Mouse (Mus musculus): ENCODE measurements around the gene Olfr896-ps1. TPM values are rescaled to one million over a fixed set of nuclear protein-coding genes. Genes with fewer than 3 reads are reported as not detected.

Gene Olfr896-ps1
- not detected for total RNA-seq (2021)

DNA sequence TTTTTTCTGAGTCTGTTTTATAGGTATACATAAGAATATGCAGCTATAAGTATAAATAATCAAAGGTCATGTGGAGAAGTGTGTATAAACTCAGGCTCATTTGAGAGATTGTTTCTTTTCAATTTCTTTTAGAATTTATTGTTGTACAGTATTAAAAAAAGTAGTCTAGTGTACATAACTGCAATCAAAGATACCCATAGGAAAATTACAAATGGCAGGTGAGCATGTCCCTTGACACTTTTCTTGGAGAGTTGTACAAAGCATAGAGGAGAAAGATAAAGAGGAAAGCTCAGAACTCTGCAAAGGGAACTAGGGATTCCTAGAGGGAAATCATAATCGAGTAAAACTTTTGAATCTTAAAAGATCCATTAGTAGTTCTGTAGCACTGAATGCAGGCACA is at the start of gene Olfr896-ps1:
Gene Olfr896-ps1, plus strand, starts transcription at position 301 of the 400 bp plus-strand sequence.
- DNase-seq, result no peak

DNA sequence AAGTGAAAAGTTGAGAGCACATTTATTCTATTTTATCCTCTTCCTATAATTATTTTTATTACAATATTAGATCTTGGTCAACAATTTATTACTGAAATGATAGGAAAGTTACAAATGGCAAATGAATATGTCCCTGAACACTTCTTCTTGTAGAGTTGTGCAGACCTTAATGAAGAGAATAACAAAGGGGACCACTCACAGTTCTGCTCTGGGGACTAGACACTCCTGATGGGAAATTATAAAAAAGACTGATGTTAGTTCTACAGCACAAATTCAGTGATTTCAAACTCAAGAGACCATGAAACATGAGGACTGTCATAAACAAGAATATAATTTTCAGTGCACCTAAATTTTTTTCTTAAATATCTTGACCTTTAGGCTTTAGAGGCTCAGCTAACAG is 38.4 kb upstream of the Olfr896-ps1 start, which contains the start of gene Olfr143:
Gene Olfr143, plus strand, starts transcription at position 301 of the 400 bp plus-strand sequence.
- DNase-seq, result no peak

DNA sequence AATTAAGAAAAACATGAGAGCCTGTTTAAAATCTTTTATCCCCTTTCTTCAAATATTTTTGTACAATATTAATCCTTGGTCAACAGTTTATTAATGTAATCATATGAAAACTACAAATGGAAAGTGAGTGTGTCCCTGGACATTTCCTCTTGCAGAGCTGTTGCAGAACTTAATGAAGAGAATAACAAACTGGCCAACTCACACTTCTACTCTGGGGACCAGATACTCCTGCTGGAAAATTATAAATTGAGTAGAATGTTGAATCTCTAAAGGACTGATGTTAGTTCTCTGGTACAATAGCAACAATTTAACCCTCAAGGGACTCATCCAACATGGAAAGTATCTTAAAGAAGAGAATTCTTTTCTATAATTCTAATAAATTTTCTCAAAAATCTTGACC is 23.4 kb upstream of the Olfr896-ps1 start, which contains the start of gene Olfr895:
Gene Olfr895, plus strand, starts transcription at position 301 of the 400 bp plus-strand sequence.
- DNase-seq, result no peak

DNA sequence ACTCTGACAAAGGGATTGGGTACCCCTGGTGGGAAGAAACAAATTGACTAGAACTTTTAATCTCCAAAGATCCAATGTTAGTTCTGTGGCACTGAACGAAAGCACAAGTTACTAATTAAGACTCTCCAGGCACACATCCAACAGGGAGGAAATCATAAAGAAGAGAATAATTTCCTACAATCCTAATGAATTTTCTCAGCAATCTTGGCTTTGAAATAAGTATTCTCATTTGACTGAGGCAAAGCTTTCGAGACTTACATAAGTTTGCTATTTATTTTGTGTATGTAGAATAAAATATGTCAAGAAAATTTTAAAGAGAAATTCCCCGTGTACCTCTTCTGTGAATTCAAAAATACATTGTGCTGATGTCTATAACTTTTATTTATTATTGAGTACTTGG is 37.9 kb downstream of the Olfr896-ps1 start, which contains the start of gene Olfr25:
Gene Olfr25, plus strand, starts transcription at position 301 of the 400 bp plus-strand sequence.
- DNase-seq, result no peak

Other genes with a start within 250 kb of the Olfr896-ps1 start
- not detected for gene Olfr884, start 244.6 kb upstream of the Olfr896-ps1 start, total RNA-seq (2021)
- not detected for gene Olfr885, start 229.8 kb upstream of the Olfr896-ps1 start, total RNA-seq (2021)
- gene Olfr887, start 207.0 kb upstream of the Olfr896-ps1 start, total RNA-seq (2021), result not detected
- gene Olfr888, start 183.0 kb upstream of the Olfr896-ps1 start, total RNA-seq (2021), result not detected
- gene Olfr889, start 175.9 kb upstream of the Olfr896-ps1 start, total RNA-seq (2021), result not detected
- gene Olfr890, start 148.6 kb upstream of the Olfr896-ps1 start, total RNA-seq (2021), result not detected
- not detected for gene Olfr891, start 110.3 kb upstream of the Olfr896-ps1 start, total RNA-seq (2021)
- gene Olfr893, start 82.7 kb upstream of the Olfr896-ps1 start, total RNA-seq (2021), result not detected
- not detected for gene Olfr894, start 73.1 kb upstream of the Olfr896-ps1 start, total RNA-seq (2021)
- gene Olfr143, start 38.3 kb upstream of the Olfr896-ps1 start, total RNA-seq (2021), result not detected
- not detected for gene Olfr895, start 23.3 kb upstream of the Olfr896-ps1 start, total RNA-seq (2021)
- not detected for gene Olfr25, start 38.0 kb downstream of the Olfr896-ps1 start, total RNA-seq (2021)
- not detected for gene Olfr898, start 57.3 kb downstream of the Olfr896-ps1 start, total RNA-seq (2021)
- not detected for gene Olfr250, start 75.8 kb downstream of the Olfr896-ps1 start, total RNA-seq (2021)
- gene Olfr251, start 86.0 kb downstream of the Olfr896-ps1 start, total RNA-seq (2021), result not detected
- gene Olfr147, start 110.6 kb downstream of the Olfr896-ps1 start, total RNA-seq (2021), result not detected
- not detected for gene Olfr901, start 138.3 kb downstream of the Olfr896-ps1 start, total RNA-seq (2021)
- not detected for gene Olfr902, start 156.5 kb downstream of the Olfr896-ps1 start, total RNA-seq (2021)
- gene Olfr904, start 172.0 kb downstream of the Olfr896-ps1 start, total RNA-seq (2021), result not detected
- gene Olfr905, start 180.0 kb downstream of the Olfr896-ps1 start, total RNA-seq (2021), result not detected
- not detected for gene Olfr906, start 196.0 kb downstream of the Olfr896-ps1 start, total RNA-seq (2021)
- gene Olfr907, start 204.7 kb downstream of the Olfr896-ps1 start, total RNA-seq (2021), result not detected
- gene Olfr911-ps1, start 230.5 kb downstream of the Olfr896-ps1 start, total RNA-seq (2021), result not detected
- gene Olfr910, start 246.7 kb downstream of the Olfr896-ps1 start, total RNA-seq (2021), result not detected

Data from layer of hippocampus, postnatal 36 days (tissue).